Mouse (Mus musculus): ENCODE results near the gene Rasl10b.

- TF ChIP-seq POLR2A (IDR thresholded peaks at IDR 0.05; ENCODE audit: extremely low read depth, insufficient read depth, low read length) (no peak), CTCF (IDR thresholded peaks at IDR 0.05; ENCODE audit: low read depth, low read length) (no peak)
These were observed 30.6 kb downstream of the Rasl10b start for GRCm38 (mm10) chr11:83439426-83440060.
